Mouse (Mus musculus) hindbrain, embryonic 10.5 days (tissue): Measurements from ENCODE around the gene Fbxo21. TPM values are rescaled to one million over a fixed set of nuclear protein-coding genes. Genes with fewer than 3 reads are reported as not detected.

Source experiments
- DNase-seq: peaks from one replicate; pipeline ENCODE4 v3.0.0-alpha.2; 2017; ENCODE audit warnings: low spot score
- H3K27ac ChIP-seq: fragments of 300-500 bp; sonication (generic); 2 replicates; pipeline ENCODE4 v1.5.1; 2016; ENCODE audit warnings: mild to moderate bottlenecking, moderate library complexity
- H3K27me3 ChIP-seq: fragments of 300-500 bp; sonication (generic); 2 replicates; pipeline ENCODE4 v1.6.1; 2016; ENCODE audit warnings: mild to moderate bottlenecking; ENCODE audit not compliant: poor library complexity, insufficient read depth, severe bottlenecking
- H3K36me3 ChIP-seq: fragments of 300-500 bp; sonication (generic); 2 replicates; pipeline ENCODE4 v1.6.1; 2016; ENCODE audit warnings: mild to moderate bottlenecking, moderate library complexity
- H3K4me1 ChIP-seq: fragments of 300-500 bp; sonication (generic); replicated peaks from 2 replicates; pipeline ENCODE4 v1.6.1; 2016; ENCODE audit warnings: mild to moderate bottlenecking
- H3K4me3 ChIP-seq: fragments of 300-500 bp; sonication (generic); 2 replicates; pipeline ENCODE4 v1.5.1; 2016; ENCODE audit warnings: mild to moderate bottlenecking, moderate library complexity
- H3K9me3 ChIP-seq: fragments of 300-500 bp; sonication (generic); 2 replicates; pipeline ENCODE4 v1.6.1; 2016; ENCODE audit warnings: mild to moderate bottlenecking, moderate library complexity
- WGBS: fragments of 180-500 bp; shearing (Covaris S2); methylation state at CpG from one replicate; pipeline ENCODE4 v1.1.7; 2016; 5-methylcytosine and 5-hydroxymethylcytosine counted together
- polyA plus RNA-seq: library from polyadenylated mRNA; unstranded; fragments of >200 nt; fragmentation: Nextera tagmentation; extraction: Ambion mirVana; gene quantifications from 2 replicates; pipeline ENCODE4 v1.2.1, GENCODE M21; 2016

Gene Fbxo21
- polyA plus RNA-seq, 1 experiment from 2014 or later = 117 TPM

- no peak overlapping the region for H3K27ac ChIP-seq
- no peaks in the 10 kb centered on the region for H3K27me3 ChIP-seq
- H3K4me3 ChIP-seq = no peak overlapping the region
- peak; percentile 15 for DNase-seq
- H3K36me3 ChIP-seq = no peaks in the 10 kb centered on the region
- H3K9me3 ChIP-seq = no peaks in the 10 kb centered on the region
- WGBS = 38% methylated on average over 10 of the region's 10 CpGs
- H3K4me1 ChIP-seq = no peaks in the 10 kb centered on the region
Observed at GRCm38 (mm10) chr5:117955675-117956420, 20.7 kb upstream of the Fbxo21 start.

GRCm38 (mm10) chr5:117964750-117965149 lies 11.8 kb upstream of the Fbxo21 start:
- Histone ChIP-seq H3K4me1 (peaks cover 4% of the 10 kb centered on the region), H3K27ac (no peak overlapping the region), H3K36me3 (no peaks in the 10 kb centered on the region), H3K27me3 (0 out of 2 replicates have a peak, but pooled peaks cover 4% of the 10 kb centered on the region), H3K4me3 (no peak overlapping the region), H3K9me3 (no peaks in the 10 kb centered on the region)
- DNase-seq = no peak
- 62% methylated on average over 9 of the region's 9 CpGs for WGBS

- Histone ChIP-seq H3K27me3 (0 out of 2 replicates have a peak, but pooled peaks cover 4% of the 10 kb centered on the region), H3K36me3 (no peaks in the 10 kb centered on the region), H3K9me3 (no peaks in the 10 kb centered on the region), H3K27ac (no peak overlapping the region), H3K4me1 (peaks cover 4% of the 10 kb centered on the region), H3K4me3 (no peak overlapping the region)
- DNase-seq = no peak
- 60% methylated on average over 9 of the region's 9 CpGs for WGBS
Observed at GRCm38 (mm10) chr5:117966956-117967355, 9.6 kb upstream of the Fbxo21 start.

GRCm38 (mm10) chr5:117967659-117968069 lies 8.9 kb upstream of the Fbxo21 start:
- no peak overlapping the region for H3K4me3 ChIP-seq
- H3K4me1 ChIP-seq = peaks cover 4% of the 10 kb centered on the region
- DNase-seq = no peak
- 0 out of 2 replicates have a peak, but pooled peaks cover 4% of the 10 kb centered on the region for H3K27me3 ChIP-seq
- 75% methylated on average over 4 of the region's 4 CpGs for WGBS
- no peak overlapping the region for H3K27ac ChIP-seq
- no peaks in the 10 kb centered on the region for H3K36me3 ChIP-seq
- H3K9me3 ChIP-seq = no peaks in the 10 kb centered on the region

GRCm38 (mm10) chr5:117969681-117970427 lies 6.7 kb upstream of the Fbxo21 start:
- Histone ChIP-seq H3K9me3 (no peaks in the 10 kb centered on the region), H3K4me1 (peaks cover 4% of the 10 kb centered on the region), H3K36me3 (no peaks in the 10 kb centered on the region), H3K4me3 (no peak overlapping the region), H3K27me3 (no peaks in the 10 kb centered on the region), H3K27ac (no peak overlapping the region)
- DNase-seq = no peak
- WGBS = 89% methylated on average over 10 of the region's 10 CpGs

- H3K27me3 ChIP-seq = no peaks in the 10 kb centered on the region
- peak overlapping the region; percentile 99 for H3K4me3 ChIP-seq
- H3K4me1 ChIP-seq = peaks cover 28% of the 10 kb centered on the region
- DNase-seq = no peak
- no peaks in the 10 kb centered on the region for H3K9me3 ChIP-seq
- 24% methylated on average over 19 of the region's 19 CpGs for WGBS
- peaks cover 26% of the 10 kb centered on the region for H3K36me3 ChIP-seq
- H3K27ac ChIP-seq = peak overlapping the region; percentile 99
Observed at GRCm38 (mm10) chr5:117976263-117976656, 270 bp upstream of the Fbxo21 start.

- peaks cover 40% of the 10 kb centered on the region for H3K36me3 ChIP-seq
- no peaks in the 10 kb centered on the region for H3K27me3 ChIP-seq
- DNase-seq = peak; percentile 32
- H3K4me1 ChIP-seq = peaks cover 28% of the 10 kb centered on the region
- H3K27ac ChIP-seq = peak overlapping the region; percentile 99
- H3K9me3 ChIP-seq = no peaks in the 10 kb centered on the region
- H3K4me3 ChIP-seq = peak overlapping the region; percentile 99
- 22% methylated on average over 30 of the region's 30 CpGs for WGBS
Observed at GRCm38 (mm10) chr5:117977501-117978158, 1.1 kb downstream of the Fbxo21 start.

GRCm38 (mm10) chr5:117978159-117978697 lies 1.7 kb downstream of the Fbxo21 start:
- DNase-seq = no peak
- peaks cover 33% of the 10 kb centered on the region for H3K4me1 ChIP-seq
- H3K27me3 ChIP-seq = no peaks in the 10 kb centered on the region
- peak overlapping the region; percentile 99 for H3K27ac ChIP-seq
- H3K9me3 ChIP-seq = no peaks in the 10 kb centered on the region
- H3K36me3 ChIP-seq = peaks cover 46% of the 10 kb centered on the region
- 57% methylated on average over 17 of the region's 17 CpGs for WGBS
- H3K4me3 ChIP-seq = peak overlapping the region; percentile 99

- Histone ChIP-seq H3K27ac (no peak overlapping the region), H3K36me3 (peaks cover 55% of the 10 kb centered on the region), H3K4me3 (peak overlapping the region; percentile 99; the same call in 1 of the 2 replicates), H3K27me3 (no peaks in the 10 kb centered on the region), H3K9me3 (no peaks in the 10 kb centered on the region), H3K4me1 (peaks cover 41% of the 10 kb centered on the region)
- WGBS = 89% methylated on average over 5 of the region's 5 CpGs
- no peak for DNase-seq
Observed at GRCm38 (mm10) chr5:117979082-117979481, 2.6 kb downstream of the Fbxo21 start.

GRCm38 (mm10) chr5:117980921-117981320 lies 4.4 kb downstream of the Fbxo21 start:
- peaks cover 73% of the 10 kb centered on the region for H3K36me3 ChIP-seq
- H3K4me1 ChIP-seq = peaks cover 41% of the 10 kb centered on the region
- no peaks in the 10 kb centered on the region for H3K9me3 ChIP-seq
- no peak overlapping the region for H3K27ac ChIP-seq
- no peak for DNase-seq
- H3K4me3 ChIP-seq = no peak overlapping the region
- WGBS = 93% methylated on average over 8 of the region's 8 CpGs
- H3K27me3 ChIP-seq = no peaks in the 10 kb centered on the region

GRCm38 (mm10) chr5:117981943-117982342 lies 5.4 kb downstream of the Fbxo21 start:
- no peak overlapping the region for H3K4me3 ChIP-seq
- no peaks in the 10 kb centered on the region for H3K27me3 ChIP-seq
- peaks cover 83% of the 10 kb centered on the region for H3K36me3 ChIP-seq
- no peaks in the 10 kb centered on the region for H3K9me3 ChIP-seq
- 91% methylated on average over 5 of the region's 5 CpGs for WGBS
- peaks cover 35% of the 10 kb centered on the region for H3K4me1 ChIP-seq
- no peak for DNase-seq
- no peak overlapping the region for H3K27ac ChIP-seq

GRCm38 (mm10) chr5:117986327-117986726 lies 9.8 kb downstream of the Fbxo21 start:
- H3K4me1 ChIP-seq = peaks cover 13% of the 10 kb centered on the region
- no peak overlapping the region for H3K27ac ChIP-seq
- no peaks in the 10 kb centered on the region for H3K9me3 ChIP-seq
- no peak for DNase-seq
- no peak overlapping the region for H3K4me3 ChIP-seq
- WGBS = 57% methylated on average over 4 of the region's 4 CpGs
- H3K27me3 ChIP-seq = no peaks in the 10 kb centered on the region
- H3K36me3 ChIP-seq = peaks cover 100% of the 10 kb centered on the region
